Mouse (Mus musculus) bone marrow, adult 2 months (tissue): ENCODE measurements at regions not wholly inside any gene's neighbourhood (a gene's known extent, or its start where the extent isn't known, plus 50 kb on each side); places are given as distances from the start of the nearest gene placed in this dataset.

Source experiments
- CTCF ChIP-seq: fragments of 200-500 bp; IDR thresholded peaks from 2 replicates; pipeline ENCODE4 v1.5.1; 2011; ENCODE audit warnings: low read length, control low read depth; ENCODE audit not compliant: control insufficient read depth, insufficient read depth
- POLR2A ChIP-seq: fragments of 200-500 bp; IDR thresholded peaks from 2 replicates; pipeline ENCODE4 v1.6.1; 2011; ENCODE audit warnings: low read depth, mild to moderate bottlenecking, control low read depth, low read length, borderline replicate concordance; ENCODE audit not compliant: control insufficient read depth

- TF ChIP-seq CTCF (no peak), POLR2A (no peak)
Observed at GRCm38 (mm10) chr11:56166849-56167248, 126.0 kb upstream of the Nmur2 start.
